Mouse (Mus musculus) small intestine, adult 2 months (tissue): ENCODE measurements at regions not wholly inside any gene's neighbourhood (a gene's known extent, or its start where the extent isn't known, plus 50 kb on each side); places are given as distances from the start of the nearest gene placed in this dataset.

Experiments used
- H3K27ac ChIP-seq: fragments of 200-500 bp; 2 replicates; pipeline ENCODE4 v1.5.1; 2012; ENCODE audit warnings: low read depth, low read length, control low read depth, inconsistent platforms; ENCODE audit not compliant: insufficient read depth
- H3K27me3 ChIP-seq: fragments of 200-500 bp; 2 replicates; pipeline ENCODE4 v1.6.1; 2012; ENCODE audit warnings: mild to moderate bottlenecking, moderate library complexity, low read length, inconsistent platforms; ENCODE audit not compliant: control insufficient read depth, insufficient read depth
- H3K36me3 ChIP-seq: fragments of 200-500 bp; 2 replicates; pipeline ENCODE4 v1.6.1; 2012; ENCODE audit warnings: mild to moderate bottlenecking, low read length, control low read depth, inconsistent platforms; ENCODE audit not compliant: control insufficient read depth, insufficient read depth
- H3K4me1 ChIP-seq: fragments of 200-500 bp; 2 replicates; pipeline ENCODE4 v1.6.1; 2012; ENCODE audit warnings: low read length, inconsistent platforms, mixed read lengths; ENCODE audit not compliant: control insufficient read depth, insufficient read depth, insufficient read length
- H3K4me3 ChIP-seq: fragments of 200-500 bp; 2 replicates; pipeline ENCODE4 v1.5.1; 2012; ENCODE audit warnings: low read depth, mild to moderate bottlenecking, control low read depth, inconsistent platforms, low read length, moderate library complexity
- CTCF ChIP-seq: fragments of 200-500 bp; IDR thresholded peaks from 2 replicates; pipeline ENCODE4 v1.5.1; 2012; ENCODE audit warnings: low read depth, mild to moderate bottlenecking, control low read depth, inconsistent platforms, low read length, moderate library complexity, mixed read lengths; ENCODE audit not compliant: insufficient replicate concordance, insufficient read length; ENCODE audit errors: extremely low read depth
- POLR2A ChIP-seq: fragments of 200-500 bp; IDR thresholded peaks from 2 replicates; pipeline ENCODE4 v1.6.1; 2012; ENCODE audit warnings: low read depth, mild to moderate bottlenecking, control low read depth, inconsistent platforms, low read length, moderate library complexity
- WGBS: fragments of 180-500 bp; shearing (Covaris S2); methylation state at CpG from one replicate; pipeline ENCODE4 v1.1.7; 2018; 5-methylcytosine and 5-hydroxymethylcytosine counted together

DNA sequence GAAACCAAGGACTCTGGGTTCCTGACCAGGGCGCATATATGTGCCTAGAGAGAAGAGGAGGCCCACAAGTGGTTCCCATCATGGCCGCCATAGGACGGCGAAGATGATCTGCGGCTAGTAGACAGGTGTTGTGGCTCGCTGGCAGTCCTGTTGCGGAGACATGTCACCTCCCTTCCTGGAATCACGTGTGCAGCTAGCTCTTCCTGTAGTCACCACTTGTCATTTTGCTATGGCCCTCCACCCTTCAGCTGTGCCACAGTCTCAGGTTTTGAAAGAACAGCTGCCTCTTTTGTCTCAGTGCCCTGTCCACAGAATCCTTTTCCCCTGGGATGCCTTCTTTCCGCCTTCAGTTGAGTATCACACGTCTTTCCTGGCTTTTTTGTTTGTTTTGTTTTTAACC, 97.1 kb downstream of the Gas1 start:
- WGBS: 85% methylated on average over 10 of the region's 10 CpGs
- H3K36me3 ChIP-seq: no peaks in the 10 kb centered on the region
- no peaks in the 10 kb centered on the region for H3K4me1 ChIP-seq
- no peaks in the 10 kb centered on the region for H3K27me3 ChIP-seq
- TF ChIP-seq POLR2A (no peak), CTCF (no peak)
- H3K4me3 ChIP-seq: no peak overlapping the region
- H3K27ac ChIP-seq: no peak overlapping the region

DNA sequence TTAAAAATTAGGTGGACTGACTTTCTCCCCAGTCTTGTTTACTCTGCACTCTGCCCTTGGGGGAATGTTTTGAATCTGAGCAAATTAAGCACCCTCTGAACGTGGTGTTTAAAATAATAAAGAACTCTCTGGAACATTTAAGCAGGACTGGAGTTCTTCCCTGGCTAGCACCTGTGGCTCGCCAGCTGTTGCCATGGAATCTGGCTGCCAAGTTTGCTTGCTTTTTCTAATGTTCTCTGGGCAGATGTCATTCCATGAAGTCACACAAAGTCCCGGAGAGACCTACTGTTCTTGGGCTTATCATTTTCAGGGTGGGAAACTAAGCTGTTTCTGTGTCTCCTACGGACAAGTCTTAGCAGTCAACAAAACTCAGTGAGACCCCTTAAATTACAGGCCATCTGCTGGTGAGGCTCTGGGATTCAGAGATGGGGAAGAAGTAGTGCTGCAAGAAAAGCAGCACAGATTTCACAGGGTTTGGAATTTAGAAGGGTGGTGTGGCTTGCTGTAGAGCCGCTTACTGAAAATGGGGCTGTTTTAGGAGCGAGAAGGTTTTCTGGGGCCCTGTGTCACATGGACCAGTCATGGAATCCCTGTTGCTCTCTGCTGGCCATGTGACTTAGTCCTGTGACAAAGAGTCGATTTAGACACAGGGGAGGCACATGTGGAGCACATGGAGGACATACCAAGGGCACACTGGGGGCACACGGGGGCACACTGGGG, 98.7 kb downstream of the Gas1 start:
- H3K27ac ChIP-seq: no peak overlapping the region
- H3K27me3 ChIP-seq: no peaks in the 10 kb centered on the region
- H3K36me3 ChIP-seq: no peaks in the 10 kb centered on the region
- H3K4me1 ChIP-seq: no peaks in the 10 kb centered on the region
- TF ChIP-seq POLR2A: no peak
- TF ChIP-seq CTCF: no peak
- no peak overlapping the region for H3K4me3 ChIP-seq
- WGBS: 74% methylated on average over 8 of the region's 8 CpGs

DNA sequence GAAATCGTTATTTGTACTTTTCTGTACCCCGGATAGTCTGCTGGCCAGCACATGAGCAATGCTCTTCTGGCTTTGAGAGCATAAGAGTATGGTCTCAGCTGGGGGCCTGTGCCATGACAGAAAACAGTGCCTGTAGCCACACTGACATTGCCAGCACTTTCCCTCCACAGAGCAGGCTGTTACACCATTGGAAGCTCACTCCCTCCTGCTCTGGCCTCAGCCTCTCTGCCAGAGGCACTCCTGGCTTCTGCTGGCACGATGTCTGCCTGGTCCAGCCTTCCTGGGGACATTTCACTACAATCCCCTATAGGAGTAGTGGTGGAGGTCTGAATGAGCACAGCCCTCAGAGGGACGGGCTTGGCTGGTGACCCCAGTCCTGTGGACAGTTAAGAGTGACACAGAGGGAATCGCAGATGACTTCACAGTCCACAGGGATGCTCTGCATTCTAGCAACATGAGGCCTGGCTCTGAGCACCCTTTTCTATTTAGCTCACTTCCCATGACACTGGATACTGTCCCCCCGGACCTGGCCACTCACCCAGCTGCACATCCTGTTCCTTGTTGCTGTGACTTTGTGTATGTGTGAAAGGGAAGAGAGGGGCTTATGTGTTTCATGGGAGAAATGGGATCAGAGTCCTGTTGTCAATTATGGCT, 100.9 kb downstream of the Gas1 start:
- no peak overlapping the region for H3K27ac ChIP-seq
- TF ChIP-seq CTCF: no peak
- TF ChIP-seq POLR2A: no peak
- no peak overlapping the region for H3K4me3 ChIP-seq
- no peaks in the 10 kb centered on the region for H3K4me1 ChIP-seq
- 65% methylated on average over 6 of the region's 6 CpGs for WGBS
- no peaks in the 10 kb centered on the region for H3K36me3 ChIP-seq
- H3K27me3 ChIP-seq: no peaks in the 10 kb centered on the region

DNA sequence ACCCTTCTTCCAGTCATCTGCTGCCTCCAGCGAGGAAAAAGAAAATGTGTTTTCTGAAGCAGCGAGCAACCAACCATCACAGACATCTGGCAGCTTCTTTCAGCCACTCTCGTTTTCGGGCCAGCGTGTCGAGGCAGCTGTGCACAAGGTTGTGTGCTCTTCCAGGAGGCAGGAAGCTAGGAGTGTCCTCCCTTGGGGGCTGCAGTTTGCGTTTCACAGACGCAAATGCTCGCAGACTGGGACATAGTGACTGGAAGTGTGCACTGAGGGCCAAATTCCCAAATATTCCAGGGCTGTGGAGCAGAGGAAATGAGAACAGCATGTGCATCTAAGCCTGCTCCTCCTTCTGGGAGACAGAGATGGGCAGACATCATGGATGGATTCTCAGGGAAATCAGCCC, 105.6 kb downstream of the Gas1 start:
- no peak overlapping the region for H3K27ac ChIP-seq
- no peak for TF ChIP-seq CTCF
- TF ChIP-seq POLR2A: no peak
- WGBS: 73% methylated on average over 9 of the region's 9 CpGs

GRCm38 (mm10) chr13:60069196-60069595, 108.0 kb downstream of the Gas1 start:
- WGBS: 56% methylated on average over 9 of the region's 9 CpGs
- no peaks in the 10 kb centered on the region for H3K27me3 ChIP-seq
- no peaks in the 10 kb centered on the region for H3K4me1 ChIP-seq
- no peaks in the 10 kb centered on the region for H3K36me3 ChIP-seq
- no peak overlapping the region for H3K4me3 ChIP-seq
- no peak for TF ChIP-seq POLR2A
- no peak for TF ChIP-seq CTCF
- no peak overlapping the region for H3K27ac ChIP-seq

More for the DNA sequence above, 105.6 kb downstream of the Gas1 start:
- H3K4me3 ChIP-seq: no peak overlapping the region
- H3K4me1 ChIP-seq: no peaks in the 10 kb centered on the region
- H3K27me3 ChIP-seq: no peaks in the 10 kb centered on the region
- H3K36me3 ChIP-seq: no peaks in the 10 kb centered on the region

DNA sequence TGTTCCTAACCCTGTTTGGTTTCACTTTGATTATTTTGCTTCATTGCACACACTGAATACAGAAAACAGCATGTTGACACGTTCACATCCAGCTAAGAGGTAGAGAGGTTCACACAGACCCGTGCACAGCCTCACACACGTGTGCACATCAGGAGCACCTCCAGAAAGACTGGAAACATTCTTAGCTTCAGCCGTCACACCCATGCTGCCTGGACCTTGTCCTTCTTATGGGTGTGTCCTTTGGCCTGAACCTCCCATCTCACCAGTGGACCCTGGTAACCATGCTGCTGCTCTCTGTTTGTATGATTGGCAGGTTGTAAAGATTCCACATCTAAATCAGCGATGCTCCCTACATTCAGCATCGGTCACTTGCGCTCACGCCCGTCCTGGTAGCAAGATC, 109.8 kb downstream of the Gas1 start:
- Histone ChIP-seq H3K27ac (no peak overlapping the region), H3K36me3 (no peaks in the 10 kb centered on the region), H3K4me1 (no peaks in the 10 kb centered on the region), H3K27me3 (no peaks in the 10 kb centered on the region), H3K4me3 (no peak overlapping the region)
- TF ChIP-seq CTCF: no peak
- TF ChIP-seq POLR2A: no peak
- WGBS: 31% methylated on average over 9 of the region's 9 CpGs

- Histone ChIP-seq H3K4me3 (no peak overlapping the region), H3K27me3 (no peaks in the 10 kb centered on the region), H3K36me3 (no peaks in the 10 kb centered on the region), H3K4me1 (no peaks in the 10 kb centered on the region), H3K27ac (no peak overlapping the region)
- TF ChIP-seq POLR2A (no peak), CTCF (no peak)
- WGBS: 80% methylated on average over 6 of the region's 6 CpGs
Measured at GRCm38 (mm10) chr13:60061589-60061988, 115.6 kb downstream of the Gas1 start.
